Mouse (Mus musculus) G1E (cell line): ENCODE results near the gene Ech1.

Experiments
- CTCF ChIP-seq: IDR thresholded peaks from 2 replicates; pipeline ENCODE4 v1.5.1; 2012; ENCODE audit warnings: low read depth, low read length, inconsistent platforms, mixed read lengths
- GATA2 ChIP-seq: IDR thresholded peaks from 2 replicates; pipeline ENCODE4 v1.6.1; 2012; ENCODE audit warnings: low read depth, low read length, inconsistent platforms, borderline replicate concordance
- TAL1 ChIP-seq: conservative IDR thresholded peaks from 2 replicates; pipeline ENCODE4 v1.6.1; 2012; ENCODE audit warnings: low read depth, low read length, inconsistent platforms, mixed read lengths

- TF ChIP-seq CTCF (no peak), GATA2 (no peak), TAL1 (no peak)
Measured at GRCm38 (mm10) chr7:28793834-28794233, 31.2 kb upstream of the Ech1 start.
